Mouse (Mus musculus) G1E (cell line): ENCODE measurements around the gene Spint2. TPM values are rescaled to one million over a fixed set of nuclear protein-coding genes. Genes with fewer than 3 reads are reported as not detected.
A peak's percentile ranks its signal among the peaks of the same experiment; 100 is the strongest.

Experiments used
- ATAC-seq: 2 replicates; pipeline ENCODE4 v1.8.0; 2016; ENCODE audit warnings: mild to moderate bottlenecking; ENCODE audit not compliant: insufficient number of reproducible peaks, poor library complexity, low FRiP score, severe bottlenecking; ENCODE audit errors: extremely low read depth
- DNase-seq: peaks from one replicate; pipeline ENCODE4 v3.0.0; 2012; ENCODE audit warnings: low spot score
- H3K27me3 ChIP-seq: 2 replicates; pipeline ENCODE4 v1.6.1; 2012; ENCODE audit warnings: mild to moderate bottlenecking, low read length, inconsistent platforms; ENCODE audit not compliant: insufficient read depth
- H3K36me3 ChIP-seq: replicated peaks from 2 replicates; pipeline ENCODE3; 2012; ENCODE audit warnings: mild to moderate bottlenecking, inconsistent platforms
- H3K4me1 ChIP-seq: 2 replicates; pipeline ENCODE4 v1.6.1; 2012; ENCODE audit warnings: low read depth, low read length, inconsistent platforms, mixed read lengths; ENCODE audit not compliant: insufficient read depth
- H3K4me3 ChIP-seq: 2 replicates; pipeline ENCODE4 v1.5.1; 2012; ENCODE audit warnings: low read depth, mild to moderate bottlenecking, inconsistent platforms, low read length, moderate library complexity, mixed read lengths
- H3K9me3 ChIP-seq: replicated peaks from 2 replicates; pipeline ENCODE4 v1.6.1; 2012; ENCODE audit warnings: inconsistent platforms
- CTCF ChIP-seq: IDR thresholded peaks from 2 replicates; pipeline ENCODE4 v1.5.1; 2012; ENCODE audit warnings: low read depth, low read length, inconsistent platforms, mixed read lengths
- GATA1 ChIP-seq: IDR thresholded peaks from 2 replicates; pipeline ENCODE4 v1.6.1; 2012; ENCODE audit warnings: borderline replicate concordance, low read length, inconsistent platforms, mixed read lengths
- GATA2 ChIP-seq: IDR thresholded peaks from 2 replicates; pipeline ENCODE4 v1.6.1; 2012; ENCODE audit warnings: low read depth, low read length, inconsistent platforms, borderline replicate concordance
- POLR2AphosphoS5 ChIP-seq: IDR thresholded peaks from 2 replicates; pipeline ENCODE4 v1.6.1; 2012; ENCODE audit warnings: low read depth, low read length, inconsistent platforms; ENCODE audit not compliant: insufficient replicate concordance
- TAL1 ChIP-seq: conservative IDR thresholded peaks from 2 replicates; pipeline ENCODE4 v1.6.1; 2012; ENCODE audit warnings: low read depth, low read length, inconsistent platforms, mixed read lengths
- polyA plus RNA-seq: library from polyadenylated mRNA; stranded (reverse); fragments of >175 nt; gene quantifications from 2 replicates; pipeline ENCODE4 v1.2.3, GENCODE M21; 2012
- total RNA-seq, 2 experiments: library from RNA; stranded (forward) in 1 of 2; stranded (reverse) in 1 of 2; fragments of 200-1000 nt in 1 of 2; fragments of >200 nt in 1 of 2; fragmentation: Nextera tagmentation in 1 of 2; gene quantifications; 2 replicates each; pipeline ENCODE4 v1.2.3; 2014 to 2017

Spint2 gene
- total and polyA plus RNA-seq, 3 experiments: 21.4 to 102 (median 24.4) TPM

- no peak for ATAC-seq
- 0 out of 2 replicates have a peak, but pooled peaks cover 5% of the 10 kb centered on the region for H3K9me3 ChIP-seq
- peaks cover 23% of the 10 kb centered on the region for H3K36me3 ChIP-seq
- TF ChIP-seq GATA1 (no peak), TAL1 (no peak), POLR2AphosphoS5 (no peak), CTCF (no peak), GATA2 (no peak)
- peaks cover 10% of the 10 kb centered on the region for H3K27me3 ChIP-seq
- peaks cover 38% of the 10 kb centered on the region for H3K4me1 ChIP-seq
- H3K4me3 ChIP-seq: no peak overlapping the region
- no peak for DNase-seq
These were observed 45.1 kb downstream of the Spint2 start for GRCm38 (mm10) chr7:29236593-29236992.

GRCm38 (mm10) chr7:29234661-29235060, 47.1 kb downstream of the Spint2 start:
- peaks cover 19% of the 10 kb centered on the region for H3K4me1 ChIP-seq
- peaks cover 4% of the 10 kb centered on the region for H3K36me3 ChIP-seq
- DNase-seq (no peak), ATAC-seq (no peak)
- H3K27me3 ChIP-seq: peaks cover 27% of the 10 kb centered on the region
- TF ChIP-seq TAL1: no peak
- TF ChIP-seq CTCF: peak; percentile 28; the same call in 1 of the 2 replicates
- H3K4me3 ChIP-seq: no peak overlapping the region
- H3K9me3 ChIP-seq: 0 out of 2 replicates have a peak, but pooled peaks cover 5% of the 10 kb centered on the region

- H3K36me3 ChIP-seq: no peaks in the 10 kb centered on the region
- no peak for TF ChIP-seq GATA2
- no peak for TF ChIP-seq POLR2AphosphoS5
- TF ChIP-seq GATA1: no peak
- no peak for TF ChIP-seq TAL1
- TF ChIP-seq CTCF: no peak
- H3K4me1 ChIP-seq: peaks cover 10% of the 10 kb centered on the region; the same call in 1 of the 2 replicates
- no peak overlapping the region for H3K4me3 ChIP-seq
- ATAC-seq (no peak), DNase-seq (no peak)
- H3K27me3 ChIP-seq: peaks cover 36% of the 10 kb centered on the region
- 0 out of 2 replicates have a peak, but pooled peaks cover 5% of the 10 kb centered on the region for H3K9me3 ChIP-seq
These were observed 48.0 kb downstream of the Spint2 start for GRCm38 (mm10) chr7:29233745-29234144.

- ATAC-seq (no peak), DNase-seq (no peak)
- Histone ChIP-seq H3K9me3 (0 out of 2 replicates have a peak, but pooled peaks cover 5% of the 10 kb centered on the region), H3K4me3 (no peak within 1 kb of the TSS), H3K27me3 (peaks cover 48% of the 10 kb centered on the region), H3K4me1 (peaks cover 7% of the 10 kb centered on the region; the same call in 1 of the 2 replicates), H3K36me3 (no peaks in the 10 kb centered on the region)
- TF ChIP-seq TAL1 (no peak), GATA2 (no peak), POLR2AphosphoS5 (no peak), CTCF (no peak), GATA1 (no peak)
These were observed 49.3 kb downstream of the Spint2 start, which contains the start of gene Kcnk6 for GRCm38 (mm10) chr7:29232247-29233013. Gene Kcnk6 (minus strand): TSS chr7:29232515.

- H3K36me3 ChIP-seq: no peaks in the 10 kb centered on the region
- H3K27me3 ChIP-seq: peaks cover 50% of the 10 kb centered on the region
- TF ChIP-seq TAL1 (no peak), CTCF (no peak), GATA1 (no peak), GATA2 (no peak), POLR2AphosphoS5 (no peak)
- no peak overlapping the region for H3K4me3 ChIP-seq
- 0 out of 2 replicates have a peak, but pooled peaks cover 5% of the 10 kb centered on the region for H3K9me3 ChIP-seq
- peaks cover 4% of the 10 kb centered on the region; the same call in 1 of the 2 replicates for H3K4me1 ChIP-seq
- no peak for ATAC-seq
- no peak for DNase-seq
These were observed 50.2 kb downstream of the Spint2 start for GRCm38 (mm10) chr7:29231517-29231916.

- TF ChIP-seq GATA1 (no peak), GATA2 (no peak), POLR2AphosphoS5 (no peak), TAL1 (no peak), CTCF (no peak)
- no peak for DNase-seq
- H3K4me1 ChIP-seq: peaks cover 4% of the 10 kb centered on the region; the same call in 1 of the 2 replicates
- H3K9me3 ChIP-seq: 0 out of 2 replicates have a peak, but pooled peaks cover 5% of the 10 kb centered on the region
- no peak overlapping the region for H3K4me3 ChIP-seq
- H3K27me3 ChIP-seq: peaks cover 50% of the 10 kb centered on the region
- no peak for ATAC-seq
- no peaks in the 10 kb centered on the region for H3K36me3 ChIP-seq
These were observed 51.2 kb downstream of the Spint2 start for GRCm38 (mm10) chr7:29230560-29230959.
